Mouse (Mus musculus): ENCODE measurements around the gene Gm11096.

Gene Gm11096

GRCm38 (mm10) chr17:81481843-81482490 is 40.4 kb downstream of the Gm11096 start:
- DNase-seq = peak; percentile 35

DNA sequence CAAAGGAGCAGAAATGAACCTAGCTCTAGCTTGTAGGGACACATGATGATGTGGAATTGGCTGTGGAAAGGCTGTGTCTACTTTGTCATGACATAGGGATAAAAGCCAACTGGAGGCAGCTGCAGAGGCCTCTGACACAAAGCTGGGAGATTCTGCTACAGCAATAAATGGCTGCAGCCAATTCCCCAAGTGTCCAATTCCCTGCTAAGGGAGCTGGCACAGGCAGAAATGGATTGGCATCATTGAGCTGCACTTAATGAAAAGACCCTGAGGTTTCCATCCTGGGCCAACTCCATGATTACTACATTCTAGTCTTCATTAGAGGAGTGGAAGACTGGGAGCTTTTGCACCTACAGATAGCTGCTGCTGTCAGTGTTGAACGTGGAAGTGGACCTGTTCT is 44.8 kb downstream of the Gm11096 start:
- DNase-seq = no peak

Measured in lung, postnatal 36 days (tissue).